Mouse (Mus musculus): ENCODE measurements around the gene Prkn.

DNA sequence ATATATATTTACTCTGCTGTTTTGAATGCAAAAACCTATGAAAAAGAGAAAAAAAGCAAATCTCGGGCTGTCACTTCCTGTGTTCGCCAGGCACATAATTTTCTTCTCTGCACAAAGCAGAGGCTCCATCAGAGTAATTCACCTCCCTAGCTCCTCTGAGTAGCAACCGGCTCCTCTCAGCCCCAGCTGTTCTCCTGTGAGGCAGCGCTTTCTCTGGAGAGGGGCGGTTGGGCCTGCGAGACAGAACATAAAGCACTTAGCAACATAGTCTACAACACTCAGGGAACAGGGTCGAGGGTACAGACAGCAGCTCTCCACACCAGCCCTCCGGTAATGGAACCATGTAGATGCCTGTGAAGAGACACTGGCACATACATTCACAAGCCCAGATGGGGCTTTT, 247.6 kb downstream of the Prkn start:
- TF ChIP-seq EP300 (IDR thresholded peaks at IDR 0.05) (no peak), CTCF (IDR thresholded peaks at IDR 0.05) (no peak)

All from lung, postnatal 0 days (tissue).